Mouse (Mus musculus) cerebellum, adult 11 months (tissue): ENCODE results near the gene Gm37240.

Experiments
- DNase-seq: peaks from one replicate; pipeline ENCODE4 v3.0.0; 2022

Gm37240 gene

DNA sequence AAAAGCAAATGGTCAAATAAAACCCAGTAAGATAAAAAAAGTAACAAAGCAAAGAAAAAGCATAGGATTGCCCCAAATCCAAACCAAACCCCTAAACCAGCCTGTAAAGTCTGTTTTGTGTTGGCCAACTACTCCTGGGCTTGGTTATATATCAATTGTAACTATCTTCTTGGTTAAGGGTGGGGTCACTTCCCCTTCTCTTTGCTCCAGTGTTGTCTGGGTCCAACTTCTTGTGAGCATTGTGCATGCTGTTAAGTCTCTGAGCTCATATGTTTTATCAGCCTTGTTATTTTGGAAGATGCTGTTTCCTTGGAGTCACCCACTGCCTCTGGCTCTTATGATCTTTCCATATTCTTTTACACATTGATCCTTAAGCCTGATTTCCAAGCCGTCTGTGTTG is 1032.9 kb downstream of the Gm37240 start:
- no peak for DNase-seq

DNA sequence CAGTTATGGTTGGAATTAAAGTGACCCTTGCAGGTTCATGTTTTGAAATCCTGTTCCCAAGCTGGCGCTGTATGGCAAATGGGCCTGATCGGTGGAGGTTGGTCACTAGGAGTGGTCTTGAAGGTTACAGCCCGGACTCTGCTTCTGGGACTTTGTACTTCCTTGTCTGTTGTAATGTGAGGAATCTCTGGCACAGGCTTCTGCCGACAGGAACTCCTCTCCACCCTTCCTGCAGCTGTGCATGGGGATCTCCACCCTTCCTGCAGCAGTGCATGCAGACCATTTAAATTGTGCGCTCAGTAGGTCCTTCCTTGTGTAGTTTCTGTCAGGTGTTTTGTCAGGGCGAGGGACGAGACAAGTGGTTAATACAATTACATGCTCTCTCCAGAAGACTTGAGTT is 1034.4 kb downstream of the Gm37240 start:
- DNase-seq: no peak

- no peak for DNase-seq
Observed at GRCm38 (mm10) chr3:84851801-84852200, 1035.5 kb downstream of the Gm37240 start.

DNA sequence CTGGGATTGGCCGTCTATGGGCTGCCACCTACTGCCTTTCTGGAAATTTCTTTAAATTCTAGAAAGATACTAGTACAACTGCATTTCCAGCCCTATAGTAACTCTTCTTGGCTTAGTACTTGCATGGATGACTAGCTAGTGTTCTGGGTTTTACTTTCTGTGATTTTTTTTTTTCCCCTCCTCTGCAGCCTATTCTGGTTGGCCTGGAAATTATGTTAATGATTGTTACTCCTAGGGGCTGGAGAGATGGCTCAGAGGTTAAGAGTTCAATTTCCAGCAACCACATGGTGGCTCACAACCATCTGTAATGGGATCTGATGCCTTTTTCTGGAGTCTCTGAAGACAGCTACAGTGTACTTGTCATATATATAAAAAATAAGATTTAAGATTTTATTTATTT is 1036.9 kb downstream of the Gm37240 start:
- no peak for DNase-seq

DNA sequence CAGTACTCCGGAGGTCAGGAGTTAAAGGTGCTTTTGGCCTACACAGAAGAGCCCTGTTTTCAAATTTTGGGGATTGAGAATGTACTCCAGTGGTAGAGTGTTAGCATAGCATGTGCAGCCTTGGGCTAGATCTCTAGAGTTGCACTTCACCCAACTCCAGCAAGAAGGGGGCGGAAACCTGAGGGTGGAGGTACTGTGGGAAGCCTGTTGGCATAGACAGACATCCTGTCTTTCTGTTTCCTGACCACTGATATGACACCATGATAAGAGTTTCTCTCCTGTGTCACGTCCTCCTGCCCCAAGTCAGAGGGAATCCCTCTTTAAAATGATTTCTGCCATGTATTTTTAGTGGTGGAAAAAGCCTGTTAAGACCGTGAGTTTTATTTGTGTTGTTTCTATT is 1038.5 kb downstream of the Gm37240 start:
- DNase-seq: no peak

GRCm38 (mm10) chr3:84843594-84843993 is 1043.7 kb downstream of the Gm37240 start:
- DNase-seq: peak; percentile 31

GRCm38 (mm10) chr3:84842793-84843192 is 1044.5 kb downstream of the Gm37240 start:
- no peak for DNase-seq

GRCm38 (mm10) chr3:84841271-84841670 is 1046.0 kb downstream of the Gm37240 start:
- DNase-seq: no peak

- DNase-seq: no peak
Observed at GRCm38 (mm10) chr3:84839499-84839898, 1047.8 kb downstream of the Gm37240 start.

GRCm38 (mm10) chr3:84837984-84838383 is 1049.3 kb downstream of the Gm37240 start:
- no peak for DNase-seq

DNA sequence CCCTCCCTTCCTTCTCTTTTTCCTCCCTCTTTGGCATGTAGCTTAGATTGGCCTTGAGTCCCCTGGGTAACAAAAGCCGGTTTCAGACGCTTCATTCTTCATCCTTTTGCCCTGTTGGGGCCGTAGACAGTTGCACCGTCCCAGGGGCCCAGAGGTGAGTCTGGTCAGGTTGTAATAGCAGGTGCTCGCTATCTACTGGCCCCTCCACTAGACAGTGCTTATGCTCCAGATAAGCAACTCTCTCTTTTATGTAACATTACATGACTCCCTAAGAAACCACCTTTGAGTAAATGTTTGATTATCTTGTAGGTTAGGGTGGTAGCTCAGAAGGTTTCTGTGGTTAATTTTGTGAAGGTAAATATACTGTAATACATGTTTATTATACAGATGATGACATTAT is 1051.3 kb downstream of the Gm37240 start:
- DNase-seq: no peak

DNA sequence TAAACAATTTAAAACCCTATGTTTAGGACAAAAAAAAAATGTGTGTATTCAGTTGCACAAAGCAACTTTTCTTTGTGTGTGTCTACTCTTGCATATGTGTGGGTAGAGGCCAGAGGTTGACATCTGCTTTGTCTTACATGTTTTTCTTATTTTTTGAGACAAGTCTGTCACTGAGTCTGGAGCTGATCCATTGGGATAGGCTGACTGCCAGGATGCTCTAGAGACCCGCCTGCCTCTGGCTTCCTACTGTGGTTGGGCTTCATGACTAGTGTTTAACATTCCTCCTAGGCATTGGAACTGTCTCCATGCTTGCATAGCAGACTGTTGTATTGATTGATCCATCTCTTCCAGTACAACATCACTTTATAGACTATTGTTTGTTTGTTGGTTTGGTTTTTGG is 1058.0 kb downstream of the Gm37240 start:
- DNase-seq: no peak

GRCm38 (mm10) chr3:84827617-84828016 is 1059.7 kb downstream of the Gm37240 start:
- no peak for DNase-seq

DNA sequence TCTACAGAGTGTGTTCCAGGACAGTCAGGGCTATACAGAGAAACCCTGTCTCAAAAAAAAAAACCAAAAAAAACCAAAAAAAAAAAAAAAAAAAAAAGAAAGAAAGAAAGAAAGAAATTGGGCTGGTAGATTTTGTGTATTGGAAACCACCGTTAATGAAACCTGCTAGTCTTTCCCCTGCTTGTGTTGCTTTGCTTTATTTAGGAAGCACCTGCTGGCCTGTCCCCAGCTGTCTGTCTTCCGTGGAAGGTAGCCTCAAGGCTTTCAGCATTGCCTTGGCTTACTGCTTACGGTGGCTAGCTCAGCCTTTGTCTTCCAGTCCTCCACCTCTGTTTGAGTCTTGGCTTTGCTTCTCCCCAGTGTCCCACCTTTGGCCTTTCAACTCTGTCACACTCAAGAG is 1060.4 kb downstream of the Gm37240 start:
- DNase-seq: no peak

DNA sequence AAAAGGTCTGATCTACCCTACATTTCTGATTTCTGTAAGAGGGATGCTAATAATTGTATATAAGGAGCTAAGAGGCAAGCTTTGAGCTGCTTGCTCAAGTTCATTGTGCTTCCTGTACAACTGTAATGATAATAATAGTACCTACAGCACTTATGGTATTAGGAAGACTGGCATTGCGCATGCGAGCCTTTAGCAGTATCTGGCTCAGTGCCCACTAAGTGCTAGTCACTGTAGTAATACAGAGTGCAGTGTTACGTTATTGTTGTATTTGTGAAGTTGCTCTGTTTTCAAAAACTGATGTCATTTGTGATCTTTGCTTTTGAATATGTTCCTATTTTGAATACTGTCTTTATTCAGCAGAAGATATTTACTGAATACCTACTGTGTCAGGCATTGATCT is 1060.9 kb downstream of the Gm37240 start:
- DNase-seq: no peak

DNA sequence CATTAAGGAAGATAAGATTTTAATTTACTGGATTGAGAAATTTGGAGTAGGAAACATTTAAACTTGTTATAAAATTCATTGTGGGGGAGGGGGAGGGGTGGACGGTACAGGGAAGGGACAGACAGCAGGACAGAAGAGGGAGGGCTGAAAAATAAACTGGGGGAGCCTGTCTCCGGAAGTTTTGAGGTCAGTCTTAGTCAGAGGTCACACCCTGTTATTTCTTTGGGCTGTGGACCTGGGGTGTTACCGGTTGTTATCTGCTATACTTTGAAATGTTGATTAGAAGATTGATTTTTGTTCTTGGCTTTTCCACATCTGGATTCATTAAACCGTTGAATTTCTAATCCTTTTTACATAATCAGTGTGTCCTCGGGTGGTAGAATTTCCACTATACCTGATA is 1061.3 kb downstream of the Gm37240 start:
- DNase-seq: no peak

DNA sequence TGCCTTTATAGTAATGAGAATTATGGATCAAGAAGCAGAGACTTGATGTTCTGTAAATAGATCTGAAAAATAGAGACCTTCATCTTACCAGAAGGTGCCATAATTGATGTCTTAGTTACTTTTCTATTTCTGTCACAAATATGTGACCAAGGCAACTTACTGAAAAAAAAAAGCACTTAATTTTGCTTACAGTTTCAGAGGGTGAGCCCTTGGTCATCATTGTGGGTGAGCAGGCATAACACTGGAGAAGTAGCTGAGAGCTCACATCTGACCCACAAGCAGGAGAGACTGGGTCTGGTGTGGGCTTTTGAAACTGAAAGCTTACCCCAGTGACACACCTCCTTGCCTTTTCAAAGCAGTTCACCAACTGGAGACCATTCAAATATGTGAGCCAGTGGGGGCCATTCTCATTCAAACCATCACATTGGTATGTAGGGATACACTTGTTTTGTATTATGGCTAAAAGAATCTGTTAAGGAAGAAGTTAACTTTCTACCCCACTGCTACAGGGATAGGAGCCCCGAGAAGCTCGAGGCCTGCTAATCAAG is 1066.6 kb downstream of the Gm37240 start:
- DNase-seq: no peak

DNA sequence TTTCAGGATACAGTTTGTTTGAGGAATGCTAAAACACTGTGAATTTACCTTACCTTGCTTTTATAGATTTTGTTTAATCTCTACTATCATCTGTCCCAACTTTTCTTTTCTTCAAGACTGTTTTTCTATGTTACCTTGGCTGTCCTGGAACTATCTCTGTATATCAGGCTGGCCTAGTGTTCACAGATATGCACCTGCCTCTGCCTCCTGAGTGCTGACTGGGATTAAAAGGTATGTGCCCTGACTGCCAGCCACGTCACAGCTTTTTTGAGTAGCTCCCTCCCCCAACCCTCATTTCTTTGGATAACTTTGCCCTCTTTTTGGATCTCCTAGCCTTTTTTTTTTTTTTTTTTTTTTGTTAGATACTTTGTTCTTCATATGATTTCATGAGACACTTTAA is 1070.4 kb downstream of the Gm37240 start:
- no peak for DNase-seq

DNA sequence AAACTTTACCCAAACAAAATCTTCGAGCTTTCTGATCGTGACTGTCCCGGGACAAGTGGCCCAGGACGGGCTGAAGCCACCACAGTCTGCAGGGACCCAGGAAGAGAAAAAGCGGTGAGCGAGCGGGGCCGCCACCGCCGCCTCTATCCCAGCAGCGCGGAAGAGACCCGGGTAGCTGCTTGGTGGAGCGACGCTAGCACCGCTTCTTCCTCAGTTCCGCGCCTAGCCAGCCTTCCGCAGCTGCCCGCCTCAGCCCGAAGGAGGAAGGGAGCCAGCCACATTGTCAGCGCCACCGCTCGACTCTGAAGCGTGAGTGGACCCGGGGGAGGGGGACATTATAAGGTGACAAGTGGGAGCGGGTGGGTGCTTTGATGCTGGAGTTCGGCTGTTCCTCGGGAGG is 1071.9 kb downstream of the Gm37240 start:
- peak; percentile 16 for DNase-seq

DNA sequence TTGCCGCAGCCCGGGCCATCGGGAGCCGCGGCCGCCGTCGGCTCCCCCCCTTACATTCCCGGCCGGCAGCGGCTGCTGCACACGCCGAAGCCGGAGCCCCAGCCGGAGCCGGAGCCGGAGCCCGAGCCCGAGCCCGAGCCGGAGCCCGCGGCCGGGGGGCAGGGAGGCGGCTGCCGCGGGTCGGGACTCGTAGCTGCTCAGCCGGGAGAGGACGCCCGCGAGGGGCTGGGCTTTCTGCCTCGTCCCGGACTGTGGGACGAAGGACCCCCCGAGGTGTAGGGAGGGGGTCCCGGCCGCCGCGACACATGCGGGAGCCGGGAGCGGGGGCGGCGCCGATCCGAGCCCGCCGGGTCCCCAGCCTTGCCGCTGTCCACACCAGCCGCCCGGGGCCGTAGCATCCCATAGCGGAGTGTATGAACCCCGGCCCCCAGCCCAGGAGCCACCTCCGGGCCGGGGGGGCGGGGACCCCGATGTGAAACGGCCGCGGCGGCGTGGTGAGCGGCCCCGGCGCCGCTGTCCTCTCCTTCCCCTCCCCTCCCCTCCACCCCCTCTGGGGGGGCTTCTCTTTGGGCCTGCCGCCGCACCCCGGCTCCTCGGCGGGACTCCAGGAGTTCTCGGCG is 1072.4 kb downstream of the Gm37240 start, which contains the start of gene Fbxw7:
Fbxw7 (plus strand) TSS at position 507 of the 620 bp plus-strand sequence.
- DNase-seq: peak; percentile 45

- peak; percentile 99 for DNase-seq
Observed at GRCm38 (mm10) chr3:84814157-84814761, 1073.1 kb downstream of the Gm37240 start.

DNA sequence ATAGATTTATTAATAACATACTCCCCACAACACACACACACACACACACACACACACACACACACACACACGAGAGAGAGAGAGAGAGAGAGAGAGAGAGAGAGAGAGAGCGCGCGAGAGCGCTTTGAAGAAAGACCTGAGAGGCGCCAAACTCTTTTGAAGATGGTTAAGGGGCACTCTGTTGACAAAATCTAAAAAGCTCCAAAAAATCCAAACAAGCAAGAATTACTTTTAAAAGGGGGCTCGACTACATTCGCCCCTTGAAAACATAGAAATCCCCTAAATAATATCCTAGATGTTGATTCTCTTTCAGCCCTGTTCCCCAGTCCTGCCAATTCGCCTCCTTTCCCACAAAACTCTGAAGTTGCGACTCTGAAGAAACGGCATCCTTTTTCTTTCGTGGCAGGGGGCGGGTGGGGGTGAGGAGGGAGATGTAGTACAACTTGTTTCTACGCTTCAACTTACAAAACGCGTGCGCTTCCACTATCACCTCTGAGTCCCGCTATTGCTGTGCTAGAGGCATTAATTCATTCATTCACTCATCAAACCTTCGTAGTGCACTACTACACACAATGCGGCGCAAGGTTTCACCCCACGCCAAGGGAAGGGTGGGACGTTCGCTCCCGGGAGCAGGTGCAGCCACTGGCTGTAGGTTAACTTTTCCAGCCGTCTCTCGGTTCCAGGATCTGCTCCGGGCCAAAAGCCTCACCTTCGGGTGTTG is 1073.7 kb downstream of the Gm37240 start:
- no peak for DNase-seq

GRCm38 (mm10) chr3:84810803-84811202 is 1076.5 kb downstream of the Gm37240 start:
- DNase-seq: no peak

- DNase-seq: no peak
Observed at GRCm38 (mm10) chr3:84808906-84809305, 1078.4 kb downstream of the Gm37240 start.
